Mouse (Mus musculus) hindbrain, embryonic 16.5 days (tissue): ENCODE results near the gene Zcchc17. TPM values are rescaled to one million over a fixed set of nuclear protein-coding genes. Genes with fewer than 3 reads are reported as not detected.

Experiments used
- ATAC-seq: fragments of 200-750 bp; cut with Nextera tagmentation; 2 replicates; pipeline ENCODE4 v1.8.0; 2017; ENCODE audit warnings: moderate TSS enrichment, moderate library complexity
- H3K27ac ChIP-seq: fragments of 300-500 bp; sonication (generic); 2 replicates; pipeline ENCODE4 v1.5.1; 2014; ENCODE audit warnings: low read depth, mild to moderate bottlenecking, control low read depth, low read length, moderate library complexity
- H3K27me3 ChIP-seq: fragments of 300-500 bp; sonication (generic); replicated peaks from 2 replicates; pipeline ENCODE4 v1.6.1; 2014; ENCODE audit warnings: low read length; ENCODE audit not compliant: control insufficient read depth, insufficient read depth
- H3K36me3 ChIP-seq: fragments of 300-500 bp; sonication (generic); 2 replicates; pipeline ENCODE4 v1.6.1; 2014; ENCODE audit warnings: mild to moderate bottlenecking, low read length, moderate library complexity, mixed read lengths; ENCODE audit not compliant: control insufficient read depth, insufficient read depth
- H3K4me1 ChIP-seq: fragments of 300-500 bp; sonication (generic); 2 replicates; pipeline ENCODE4 v1.6.1; 2014; ENCODE audit warnings: low read depth, low read length; ENCODE audit not compliant: control insufficient read depth, insufficient read depth
- H3K4me2 ChIP-seq: fragments of 300-500 bp; sonication (generic); 2 replicates; pipeline ENCODE4 v1.6.1; 2014; ENCODE audit warnings: mild to moderate bottlenecking, low read length, control low read depth, moderate library complexity
- H3K4me3 ChIP-seq: fragments of 300-500 bp; sonication (generic); 2 replicates; pipeline ENCODE4 v1.5.1; 2014; ENCODE audit warnings: mild to moderate bottlenecking, low read length, control low read depth, moderate library complexity
- H3K9ac ChIP-seq: fragments of 300-500 bp; sonication (generic); 2 replicates; pipeline ENCODE4 v1.6.1; 2014; ENCODE audit warnings: low read depth, mild to moderate bottlenecking, control low read depth, low read length, moderate library complexity
- H3K9me3 ChIP-seq: fragments of 300-500 bp; sonication (generic); 2 replicates; pipeline ENCODE4 v1.6.1; 2014; ENCODE audit warnings: mild to moderate bottlenecking, low read length, moderate library complexity; ENCODE audit not compliant: control insufficient read depth
- WGBS: fragments of 180-500 bp; shearing (Covaris S2); extraction: QIAGEN DNeasy Blood & Tissue Kit; methylation state at CpG from one replicate; pipeline ENCODE4 v1.1.7; 2014; 5-methylcytosine and 5-hydroxymethylcytosine counted together
- polyA plus RNA-seq: library from polyadenylated mRNA; unstranded; fragments of >200 nt; fragmentation: Nextera tagmentation; extraction: Ambion mirVana; gene quantifications from 2 replicates; pipeline ENCODE4 v1.2.1, GENCODE M21; 2015

Gene Zcchc17
- polyA plus RNA-seq, 1 experiment from 2014 or later, result 85.4 TPM

GRCm38 (mm10) chr4:130298877-130299628 is 60.7 kb downstream of the Zcchc17 start:
- Histone ChIP-seq H3K36me3 (no peaks in the 10 kb centered on the region), H3K9me3 (no peaks in the 10 kb centered on the region), H3K4me2 (no peak overlapping the region), H3K4me3 (no peak overlapping the region), H3K4me1 (no peaks in the 10 kb centered on the region), H3K9ac (no peak overlapping the region), H3K27ac (no peak overlapping the region), H3K27me3 (no peaks in the 10 kb centered on the region)
- no peak for ATAC-seq
- WGBS, result 68% methylated on average over 11 of the region's 11 CpGs

- Histone ChIP-seq H3K9me3 (no peaks in the 10 kb centered on the region), H3K4me2 (no peak overlapping the region), H3K27ac (no peak overlapping the region), H3K4me1 (no peaks in the 10 kb centered on the region), H3K4me3 (no peak overlapping the region), H3K36me3 (no peaks in the 10 kb centered on the region), H3K27me3 (no peaks in the 10 kb centered on the region), H3K9ac (no peak overlapping the region)
- ATAC-seq, result no peak
- 17% methylated on average over 13 of the region's 13 CpGs for WGBS
Measured at GRCm38 (mm10) chr4:130297123-130297529, 62.6 kb downstream of the Zcchc17 start.

- Histone ChIP-seq H3K4me3 (no peak overlapping the region), H3K9me3 (no peaks in the 10 kb centered on the region), H3K27ac (no peak overlapping the region), H3K36me3 (no peaks in the 10 kb centered on the region), H3K4me1 (no peaks in the 10 kb centered on the region), H3K4me2 (no peak overlapping the region), H3K27me3 (no peaks in the 10 kb centered on the region), H3K9ac (no peak overlapping the region)
- WGBS, result 85% methylated on average over 13 of the region's 13 CpGs
- no peak for ATAC-seq
Measured at GRCm38 (mm10) chr4:130296243-130296965, 63.3 kb downstream of the Zcchc17 start.

- H3K4me1 ChIP-seq, result no peaks in the 10 kb centered on the region
- H3K27ac ChIP-seq, result no peak overlapping the region
- H3K36me3 ChIP-seq, result no peaks in the 10 kb centered on the region
- ATAC-seq, result no peak
- no peak overlapping the region for H3K4me3 ChIP-seq
- no peaks in the 10 kb centered on the region for H3K27me3 ChIP-seq
- H3K4me2 ChIP-seq, result no peak overlapping the region
- H3K9me3 ChIP-seq, result no peaks in the 10 kb centered on the region
- 53% methylated on average over 23 of the region's 23 CpGs for WGBS
- H3K9ac ChIP-seq, result no peak overlapping the region
Measured at GRCm38 (mm10) chr4:130295047-130295745, 64.5 kb downstream of the Zcchc17 start.

- Histone ChIP-seq H3K9me3 (no peaks in the 10 kb centered on the region), H3K9ac (no peak overlapping the region), H3K4me2 (no peak overlapping the region), H3K4me3 (no peak overlapping the region), H3K36me3 (no peaks in the 10 kb centered on the region), H3K27ac (no peak overlapping the region), H3K27me3 (no peaks in the 10 kb centered on the region), H3K4me1 (no peaks in the 10 kb centered on the region)
- WGBS, result 93% methylated on average over 8 of the region's 8 CpGs
- no peak for ATAC-seq
Measured at GRCm38 (mm10) chr4:130294513-130294912, 65.2 kb downstream of the Zcchc17 start.

- Histone ChIP-seq H3K4me2 (no peak overlapping the region), H3K36me3 (no peaks in the 10 kb centered on the region), H3K27me3 (no peaks in the 10 kb centered on the region), H3K4me3 (no peak overlapping the region), H3K9ac (no peak overlapping the region), H3K9me3 (no peaks in the 10 kb centered on the region), H3K4me1 (no peaks in the 10 kb centered on the region), H3K27ac (no peak overlapping the region)
- 0 out of 2 replicates have a peak, but pooled peaks have one; percentile 27 for ATAC-seq
- 1% methylated on average over 4 of the region's 4 CpGs for WGBS
Measured at GRCm38 (mm10) chr4:130292271-130292670, 67.5 kb downstream of the Zcchc17 start.

- WGBS, result 77% methylated on average over 3 of the region's 3 CpGs
- Histone ChIP-seq H3K36me3 (no peaks in the 10 kb centered on the region), H3K9ac (no peak overlapping the region)
Measured at GRCm38 (mm10) chr4:130289824-130290223, 69.9 kb downstream of the Zcchc17 start.

GRCm38 (mm10) chr4:130286531-130286930 is 73.2 kb downstream of the Zcchc17 start:
- H3K27ac ChIP-seq, result no peak overlapping the region
- no peaks in the 10 kb centered on the region for H3K4me1 ChIP-seq
- no peaks in the 10 kb centered on the region for H3K27me3 ChIP-seq
- no peaks in the 10 kb centered on the region for H3K9me3 ChIP-seq
- no peak overlapping the region for H3K4me2 ChIP-seq
- no peak overlapping the region for H3K4me3 ChIP-seq
- 56% methylated on average over 3 of the region's 3 CpGs for WGBS
- no peaks in the 10 kb centered on the region for H3K36me3 ChIP-seq
- ATAC-seq, result no peak
- H3K9ac ChIP-seq, result no peak overlapping the region

More at GRCm38 (mm10) chr4:130289824-130290223, 69.9 kb downstream of the Zcchc17 start:
- no peak overlapping the region for H3K4me3 ChIP-seq
- no peak overlapping the region for H3K27ac ChIP-seq
- no peak for ATAC-seq
- no peaks in the 10 kb centered on the region for H3K9me3 ChIP-seq
- no peaks in the 10 kb centered on the region for H3K27me3 ChIP-seq
- H3K4me1 ChIP-seq, result no peaks in the 10 kb centered on the region
- H3K4me2 ChIP-seq, result no peak overlapping the region

- no peaks in the 10 kb centered on the region for H3K27me3 ChIP-seq
- H3K4me2 ChIP-seq, result no peak overlapping the region
- H3K4me1 ChIP-seq, result no peaks in the 10 kb centered on the region
- no peak overlapping the region for H3K27ac ChIP-seq
- H3K9me3 ChIP-seq, result no peaks in the 10 kb centered on the region
- H3K9ac ChIP-seq, result no peak overlapping the region
- no peak overlapping the region for H3K4me3 ChIP-seq
- 88% methylated on average over 9 of the region's 9 CpGs for WGBS
- no peak for ATAC-seq
- H3K36me3 ChIP-seq, result no peaks in the 10 kb centered on the region
Measured at GRCm38 (mm10) chr4:130283826-130284225, 75.9 kb downstream of the Zcchc17 start.
